Mouse (Mus musculus) embryonic facial prominence, embryonic 15.5 days (tissue): ENCODE results near the gene 5830473C10Rik. TPM values are rescaled to one million over a fixed set of nuclear protein-coding genes. Genes with fewer than 3 reads are reported as not detected.

ENCODE experiments used
- ATAC-seq: fragments of 200-750 bp; cut with Nextera tagmentation; 2 replicates; pipeline ENCODE4 v1.8.0; 2017; ENCODE audit warnings: low read depth, moderate TSS enrichment; ENCODE audit not compliant: insufficient number of reproducible peaks, low FRiP score, low TSS enrichment
- H3K27ac ChIP-seq: fragments of 300-500 bp; sonication (generic); replicated peaks from 2 replicates; pipeline ENCODE4 v1.5.1; 2015; ENCODE audit warnings: mild to moderate bottlenecking, inconsistent platforms
- H3K27me3 ChIP-seq: fragments of 300-500 bp; sonication (generic); 2 replicates; pipeline ENCODE4 v1.6.1; 2015; ENCODE audit warnings: inconsistent platforms
- H3K36me3 ChIP-seq: fragments of 300-500 bp; sonication (generic); 2 replicates; pipeline ENCODE4 v1.6.1; 2015; ENCODE audit warnings: mild to moderate bottlenecking, inconsistent platforms
- H3K4me1 ChIP-seq: fragments of 300-500 bp; sonication (generic); 2 replicates; pipeline ENCODE4 v1.6.1; 2015; ENCODE audit warnings: inconsistent platforms
- H3K4me2 ChIP-seq: fragments of 300-500 bp; sonication (generic); replicated peaks from 2 replicates; pipeline ENCODE4 v1.6.1; 2015; ENCODE audit warnings: mild to moderate bottlenecking, inconsistent platforms
- H3K4me3 ChIP-seq: fragments of 300-500 bp; sonication (generic); replicated peaks from 2 replicates; pipeline ENCODE4 v1.5.1; 2015; ENCODE audit warnings: mild to moderate bottlenecking, inconsistent platforms
- H3K9ac ChIP-seq: fragments of 300-500 bp; sonication (generic); 2 replicates; pipeline ENCODE4 v1.6.1; 2015; ENCODE audit warnings: inconsistent platforms
- H3K9me3 ChIP-seq: fragments of 300-500 bp; sonication (generic); replicated peaks from 2 replicates; pipeline ENCODE4 v1.6.1; 2016; ENCODE audit warnings: inconsistent platforms
- WGBS: fragments of 180-500 bp; shearing (Covaris S2); methylation state at CpG from one replicate; pipeline ENCODE4 v1.1.7; 2015; 5-methylcytosine and 5-hydroxymethylcytosine counted together
- polyA plus RNA-seq: library from polyadenylated mRNA; unstranded; fragments of >200 nt; fragmentation: Nextera tagmentation; extraction: Ambion mirVana; gene quantifications from 2 replicates; pipeline ENCODE4 v1.2.1, GENCODE M21; 2015

5830473C10Rik gene
- 0.20 TPM in 1 of 2 replicates, not detected in the other for polyA plus RNA-seq

GRCm38 (mm10) chr5:90560743-90561142 lies at the start of gene 5830473C10Rik:
TSS of gene 5830473C10Rik (plus strand) at chr5:90561107.
- ATAC-seq, result no peak
- 84% methylated on average over 6 of the region's 6 CpGs for WGBS

GRCm38 (mm10) chr5:90512288-90512955 lies 48.5 kb upstream of the 5830473C10Rik start:
- no peak overlapping the region for H3K27ac ChIP-seq
- no peaks in the 10 kb centered on the region for H3K9me3 ChIP-seq
- no peak for ATAC-seq
- no peaks in the 10 kb centered on the region for H3K27me3 ChIP-seq
- H3K4me3 ChIP-seq, result no peak overlapping the region
- H3K9ac ChIP-seq, result no peak overlapping the region
- WGBS, result 70% methylated on average over 6 of the region's 6 CpGs
- H3K36me3 ChIP-seq, result no peaks in the 10 kb centered on the region
- H3K4me1 ChIP-seq, result no peaks in the 10 kb centered on the region
- no peak overlapping the region for H3K4me2 ChIP-seq

More at GRCm38 (mm10) chr5:90560743-90561142, at the start of gene 5830473C10Rik:
- Histone ChIP-seq H3K9ac (no peak within 1 kb of the TSS), H3K4me2 (no peak within 1 kb of the TSS), H3K4me1 (no peaks in the 10 kb centered on the region), H3K9me3 (no peaks in the 10 kb centered on the region), H3K27ac (no peak within 1 kb of the TSS), H3K4me3 (no peak within 1 kb of the TSS), H3K27me3 (no peaks in the 10 kb centered on the region), H3K36me3 (no peaks in the 10 kb centered on the region)

GRCm38 (mm10) chr5:90515561-90515960 lies 45.3 kb upstream of the 5830473C10Rik start:
- H3K36me3 ChIP-seq, result no peaks in the 10 kb centered on the region
- H3K4me1 ChIP-seq, result no peaks in the 10 kb centered on the region
- H3K4me3 ChIP-seq, result no peak overlapping the region
- H3K9ac ChIP-seq, result no peak overlapping the region
- 84% methylated on average over 6 of the region's 6 CpGs for WGBS
- no peak for ATAC-seq
- no peaks in the 10 kb centered on the region for H3K9me3 ChIP-seq
- no peaks in the 10 kb centered on the region for H3K27me3 ChIP-seq
- no peak overlapping the region for H3K27ac ChIP-seq
- no peak overlapping the region for H3K4me2 ChIP-seq

- no peak within 1 kb of the TSS for H3K27ac ChIP-seq
- no peaks in the 10 kb centered on the region for H3K4me1 ChIP-seq
- H3K4me3 ChIP-seq, result no peak within 1 kb of the TSS
- H3K9me3 ChIP-seq, result no peaks in the 10 kb centered on the region
- WGBS, result 71% methylated on average over 6 of the region's 6 CpGs
- H3K27me3 ChIP-seq, result no peaks in the 10 kb centered on the region
- no peaks in the 10 kb centered on the region for H3K36me3 ChIP-seq
- no peak for ATAC-seq
- H3K9ac ChIP-seq, result no peak within 1 kb of the TSS
- H3K4me2 ChIP-seq, result no peak within 1 kb of the TSS
These were observed 42.4 kb upstream of the 5830473C10Rik start, which contains the start of gene Afm for GRCm38 (mm10) chr5:90518356-90519100. TSS of gene Afm (plus strand) at chr5:90518932.

GRCm38 (mm10) chr5:90551191-90551590 lies 9.7 kb upstream of the 5830473C10Rik start:
- H3K4me1 ChIP-seq, result no peaks in the 10 kb centered on the region
- H3K9me3 ChIP-seq, result no peaks in the 10 kb centered on the region
- no peak overlapping the region for H3K4me3 ChIP-seq
- ATAC-seq, result no peak
- WGBS, result 84% methylated on average over 8 of the region's 8 CpGs
- H3K9ac ChIP-seq, result no peak overlapping the region
- no peaks in the 10 kb centered on the region for H3K27me3 ChIP-seq
- no peak overlapping the region for H3K4me2 ChIP-seq
- H3K27ac ChIP-seq, result no peak overlapping the region
- no peaks in the 10 kb centered on the region for H3K36me3 ChIP-seq

GRCm38 (mm10) chr5:90556052-90556451 lies 4.9 kb upstream of the 5830473C10Rik start:
- H3K36me3 ChIP-seq, result no peaks in the 10 kb centered on the region
- H3K27ac ChIP-seq, result no peak overlapping the region
- ATAC-seq, result no peak
- no peaks in the 10 kb centered on the region for H3K4me1 ChIP-seq
- H3K9me3 ChIP-seq, result no peaks in the 10 kb centered on the region
- 82% methylated on average over 3 of the region's 3 CpGs for WGBS
- H3K4me3 ChIP-seq, result no peak overlapping the region
- H3K9ac ChIP-seq, result no peak overlapping the region
- H3K27me3 ChIP-seq, result no peaks in the 10 kb centered on the region
- H3K4me2 ChIP-seq, result no peak overlapping the region

- 94% methylated on average over 11 of the region's 11 CpGs for WGBS
- Histone ChIP-seq H3K4me2 (no peak overlapping the region), H3K9ac (no peak overlapping the region), H3K36me3 (no peaks in the 10 kb centered on the region), H3K9me3 (no peaks in the 10 kb centered on the region), H3K4me1 (no peaks in the 10 kb centered on the region), H3K27me3 (no peaks in the 10 kb centered on the region), H3K4me3 (no peak overlapping the region), H3K27ac (no peak overlapping the region)
- ATAC-seq, result no peak
These were observed 891 bp downstream of the 5830473C10Rik start for GRCm38 (mm10) chr5:90561721-90562275.

GRCm38 (mm10) chr5:90562880-90563279 lies 2.0 kb downstream of the 5830473C10Rik start:
- WGBS, result 68% methylated on average over 4 of the region's 4 CpGs
- ATAC-seq, result no peak
- Histone ChIP-seq H3K4me1 (no peaks in the 10 kb centered on the region), H3K9me3 (no peaks in the 10 kb centered on the region), H3K9ac (no peak overlapping the region), H3K27me3 (no peaks in the 10 kb centered on the region), H3K4me3 (no peak overlapping the region), H3K4me2 (no peak overlapping the region), H3K36me3 (no peaks in the 10 kb centered on the region), H3K27ac (no peak overlapping the region)

GRCm38 (mm10) chr5:90564161-90564560 lies 3.3 kb downstream of the 5830473C10Rik start:
- Histone ChIP-seq H3K27ac (no peak overlapping the region), H3K4me2 (no peak overlapping the region), H3K36me3 (no peaks in the 10 kb centered on the region), H3K9ac (no peak overlapping the region), H3K4me3 (no peak overlapping the region), H3K27me3 (no peaks in the 10 kb centered on the region), H3K9me3 (no peaks in the 10 kb centered on the region), H3K4me1 (no peaks in the 10 kb centered on the region)
- 76% methylated on average over 4 of the region's 4 CpGs for WGBS
- ATAC-seq, result no peak

GRCm38 (mm10) chr5:90565205-90565604 lies 4.3 kb downstream of the 5830473C10Rik start:
- Histone ChIP-seq H3K27me3 (no peaks in the 10 kb centered on the region), H3K9ac (no peak overlapping the region), H3K4me3 (no peak overlapping the region), H3K4me1 (no peaks in the 10 kb centered on the region), H3K27ac (no peak overlapping the region), H3K9me3 (no peaks in the 10 kb centered on the region), H3K36me3 (no peaks in the 10 kb centered on the region), H3K4me2 (no peak overlapping the region)
- ATAC-seq, result no peak
- 78% methylated on average over 6 of the region's 6 CpGs for WGBS

- Histone ChIP-seq H3K36me3 (no peaks in the 10 kb centered on the region), H3K4me2 (no peak overlapping the region), H3K4me3 (no peak overlapping the region), H3K4me1 (no peaks in the 10 kb centered on the region), H3K27me3 (no peaks in the 10 kb centered on the region), H3K27ac (no peak overlapping the region), H3K9me3 (no peaks in the 10 kb centered on the region), H3K9ac (no peak overlapping the region)
- 63% methylated on average over 5 of the region's 5 CpGs for WGBS
- ATAC-seq, result no peak
These were observed 6.9 kb downstream of the 5830473C10Rik start for GRCm38 (mm10) chr5:90567788-90568187.
